ENCODE assay signal across 24 mouse cellular contexts in genomic region chr5:129657931-129658330, GRCm38 (mm10). TPM values are rescaled to one million over a fixed set of nuclear protein-coding genes. Genes with fewer than 3 reads are reported as not detected.
"Had no signal": no experiment of that assay in that cellular context is flagged by ENCODE, and none has a peak within 500 bp of the region (broad histone marks: within the 10 kb centered on the region; RNA-seq: fewer than 3 reads in every experiment).

No protein-coding gene starts in this region.

- H3K4me2 ChIP-seq: lung, embryonic 15.5 days; midbrain, embryonic 11.5 days; midbrain, embryonic 13.5 days; midbrain, embryonic 15.5 days; neural tube, embryonic 12.5 days; stomach, embryonic 15.5 days had no signal

- H3K27ac ChIP-seq: lung, embryonic 15.5 days; macrophage; midbrain, embryonic 13.5 days; midbrain, embryonic 15.5 days; neural tube, embryonic 12.5 days; stomach, embryonic 15.5 days; stomach, postnatal 0 days had no signal

- DNase-seq: lung, adult 2 months; lung, postnatal 14 days; lung, postnatal 36 days; right cerebral cortex, postnatal 14 days; thymus, adult 2 months; thymus, postnatal 25 days; thymus, postnatal 4 days had no signal

- H3K9ac ChIP-seq: lung, embryonic 15.5 days; midbrain, embryonic 13.5 days; midbrain, embryonic 15.5 days; neural tube, embryonic 12.5 days; stomach, embryonic 15.5 days had no signal

- H3K27me3 ChIP-seq: lung, embryonic 15.5 days; megakaryocyte, embryonic 14.5 days; midbrain, embryonic 13.5 days; midbrain, embryonic 15.5 days; neural tube, embryonic 12.5 days; stomach, embryonic 15.5 days had no signal

- H3K4me1 ChIP-seq: lung, embryonic 15.5 days; midbrain, embryonic 13.5 days; midbrain, embryonic 15.5 days; neural tube, embryonic 12.5 days; stomach, embryonic 15.5 days had no signal

- H3K4me3 ChIP-seq: lung, embryonic 15.5 days; megakaryocyte, embryonic 14.5 days; midbrain, embryonic 13.5 days; midbrain, embryonic 15.5 days; neural tube, embryonic 12.5 days; stomach, embryonic 15.5 days had no signal

- H3K9me3 ChIP-seq: lung, embryonic 15.5 days; megakaryocyte, embryonic 14.5 days; midbrain, embryonic 13.5 days; midbrain, embryonic 15.5 days; neural tube, embryonic 12.5 days; stomach, embryonic 15.5 days had no signal

- ATAC-seq: lung, postnatal 0 days; midbrain, embryonic 13.5 days; midbrain, embryonic 15.5 days had no signal

RNA-seq across cellular contexts. Expression of gene Sept14, which starts 50.4 kb away (rescaled TPM):
- total RNA-seq: megakaryocyte progenitor cell, adult 5-6 weeks; midbrain, postnatal 0 days; monocyte, adult 5-6 weeks; neutrophil, adult 5-6 weeks had no signal
- polyA plus RNA-seq: lung, adult 2 months; lung, embryonic 15.5 days; lung, postnatal 0 days; macrophage; midbrain, embryonic 11.5 days; midbrain, embryonic 13.5 days; midbrain, embryonic 15.5 days; midbrain, postnatal 0 days; neural tube, embryonic 12.5 days; neural tube, embryonic 14.5 days; spleen, adult 2 months; stomach, embryonic 15.5 days; stomach, postnatal 0 days; urinary bladder, adult 2 months had no signal
